Mouse (Mus musculus) C2C12 (cell line): ENCODE measurements at regions not wholly inside any gene's neighbourhood (a gene's known extent, or its start where the extent isn't known, plus 50 kb on each side); places are given as distances from the start of the nearest gene placed in this dataset.

Experiments used
- CEBPB ChIP-seq: IDR thresholded peaks from one replicate; pipeline ENCODE4 v1.6.1; 2011; ENCODE audit warnings: low read depth, mild to moderate bottlenecking, control low read depth, moderate library complexity
- CTCF ChIP-seq: IDR thresholded peaks from one replicate; pipeline ENCODE4 v1.5.1; 2011; ENCODE audit not compliant: control insufficient read depth, insufficient read depth, insufficient read length
- FOSL1 ChIP-seq: IDR thresholded peaks from one replicate; pipeline ENCODE4 v1.8.0; 2011; ENCODE audit warnings: mild to moderate bottlenecking, low read length; ENCODE audit not compliant: poor library complexity, insufficient read depth, severe bottlenecking
- MAX ChIP-seq: IDR thresholded peaks from one replicate; pipeline ENCODE4 v1.6.1; 2011; ENCODE audit warnings: mild to moderate bottlenecking, control low read depth
- MYOD1 ChIP-seq: IDR thresholded peaks from one replicate; pipeline ENCODE4 v1.6.1; 2011; ENCODE audit warnings: low read depth; ENCODE audit not compliant: control insufficient read depth, insufficient read length
- MYOG ChIP-seq: IDR thresholded peaks from one replicate; pipeline ENCODE4 v1.6.1; 2011; ENCODE audit not compliant: control insufficient read depth, insufficient read length; ENCODE audit errors: extremely low read depth
- USF1 ChIP-seq: IDR thresholded peaks from one replicate; pipeline ENCODE4 v1.6.1; 2011; ENCODE audit warnings: low read depth, mild to moderate bottlenecking, control low read depth, moderate library complexity

GRCm38 (mm10) chr13:73131270-73131669, 129.0 kb upstream of the Irx4 start:
- TF ChIP-seq CTCF (no peak), USF1 (no peak), MYOD1 (no peak), MYOG (no peak), FOSL1 (no peak), MAX (no peak), CEBPB (no peak)
